Mouse (Mus musculus): ENCODE data around the gene Cftr. TPM values are rescaled to one million over a fixed set of nuclear protein-coding genes. Genes with fewer than 3 reads are reported as not detected.

Cftr gene
- polyA plus RNA-seq, 1 experiment from 2014 or later, result 0.20 TPM

- no peak overlapping the region for H3K9ac ChIP-seq (ENCODE audit: low read length)
- no peaks in the 10 kb centered on the region for H3K36me3 ChIP-seq (ENCODE audit: control insufficient read depth, insufficient read depth)
- no peak overlapping the region for H3K27ac ChIP-seq (ENCODE audit: low read length)
- no peak overlapping the region for H3K4me2 ChIP-seq (ENCODE audit: low read depth, low read length)
- H3K27me3 ChIP-seq (ENCODE audit: control insufficient read depth, insufficient read depth, low read length), result no peaks in the 10 kb centered on the region
- no peak for ATAC-seq (replicated peaks; ENCODE audit: extremely low read depth, insufficient read depth, low FRiP score)
- no peaks in the 10 kb centered on the region for H3K4me1 ChIP-seq (ENCODE audit: control insufficient read depth, insufficient read depth, low read length)
- no peak overlapping the region for H3K4me3 ChIP-seq (ENCODE audit: low read length)
- no peaks in the 10 kb centered on the region for H3K9me3 ChIP-seq (replicated peaks; ENCODE audit: control insufficient read depth, low read length)
Measured at GRCm38 (mm10) chr6:18182903-18183302, 12.4 kb downstream of the Cftr start.

- H3K36me3 ChIP-seq (ENCODE audit: control insufficient read depth, insufficient read depth), result no peaks in the 10 kb centered on the region
- no peak overlapping the region for H3K9ac ChIP-seq (ENCODE audit: low read length)
- no peak for ATAC-seq (replicated peaks; ENCODE audit: extremely low read depth, insufficient read depth, low FRiP score)
- no peaks in the 10 kb centered on the region for H3K9me3 ChIP-seq (replicated peaks; ENCODE audit: control insufficient read depth, low read length)
- H3K27ac ChIP-seq (ENCODE audit: low read length), result no peak overlapping the region
- H3K27me3 ChIP-seq (ENCODE audit: control insufficient read depth, insufficient read depth, low read length), result no peaks in the 10 kb centered on the region
- no peak overlapping the region for H3K4me3 ChIP-seq (ENCODE audit: low read length)
- 40% methylated on average over 1 of the region's 1 CpGs for WGBS
- no peaks in the 10 kb centered on the region for H3K4me1 ChIP-seq (ENCODE audit: control insufficient read depth, insufficient read depth, low read length)
- no peak overlapping the region for H3K4me2 ChIP-seq (ENCODE audit: low read depth, low read length)
Measured at GRCm38 (mm10) chr6:18220691-18221090, 50.2 kb downstream of the Cftr start.

GRCm38 (mm10) chr6:18223206-18223605 is 52.7 kb downstream of the Cftr start:
- H3K9me3 ChIP-seq (replicated peaks; ENCODE audit: control insufficient read depth, low read length), result no peaks in the 10 kb centered on the region
- H3K4me3 ChIP-seq (ENCODE audit: low read length), result no peak overlapping the region
- H3K4me2 ChIP-seq (ENCODE audit: low read depth, low read length), result no peak overlapping the region
- no peak overlapping the region for H3K9ac ChIP-seq (ENCODE audit: low read length)
- no peaks in the 10 kb centered on the region for H3K36me3 ChIP-seq (ENCODE audit: control insufficient read depth, insufficient read depth)
- WGBS, result 91% methylated on average over 4 of the region's 4 CpGs
- no peak for ATAC-seq (replicated peaks; ENCODE audit: extremely low read depth, insufficient read depth, low FRiP score)
- H3K27me3 ChIP-seq (ENCODE audit: control insufficient read depth, insufficient read depth, low read length), result no peaks in the 10 kb centered on the region
- no peak overlapping the region for H3K27ac ChIP-seq (ENCODE audit: low read length)
- H3K4me1 ChIP-seq (ENCODE audit: control insufficient read depth, insufficient read depth, low read length), result no peaks in the 10 kb centered on the region

- Histone ChIP-seq H3K9ac (ENCODE audit: low read length) (no peak overlapping the region), H3K27me3 (ENCODE audit: control insufficient read depth, insufficient read depth, low read length) (no peaks in the 10 kb centered on the region), H3K4me1 (ENCODE audit: control insufficient read depth, insufficient read depth, low read length) (no peaks in the 10 kb centered on the region), H3K9me3 (replicated peaks; ENCODE audit: control insufficient read depth, low read length) (no peaks in the 10 kb centered on the region), H3K27ac (ENCODE audit: low read length) (no peak overlapping the region), H3K4me2 (ENCODE audit: low read depth, low read length) (no peak overlapping the region), H3K36me3 (ENCODE audit: control insufficient read depth, insufficient read depth) (no peaks in the 10 kb centered on the region), H3K4me3 (ENCODE audit: low read length) (no peak overlapping the region)
- WGBS, result 22% methylated on average over 3 of the region's 3 CpGs
- ATAC-seq (replicated peaks; ENCODE audit: extremely low read depth, insufficient read depth, low FRiP score), result no peak
Measured at GRCm38 (mm10) chr6:18225157-18225556, 54.7 kb downstream of the Cftr start.

GRCm38 (mm10) chr6:18246495-18246894 is 76.0 kb downstream of the Cftr start:
- WGBS, result 65% methylated on average over 1 of the region's 1 CpGs
- Histone ChIP-seq H3K4me1 (ENCODE audit: control insufficient read depth, insufficient read depth, low read length) (no peaks in the 10 kb centered on the region), H3K27ac (ENCODE audit: low read length) (no peak overlapping the region), H3K9ac (ENCODE audit: low read length) (no peak overlapping the region), H3K9me3 (replicated peaks; ENCODE audit: control insufficient read depth, low read length) (no peaks in the 10 kb centered on the region), H3K27me3 (ENCODE audit: control insufficient read depth, insufficient read depth, low read length) (no peaks in the 10 kb centered on the region), H3K4me2 (ENCODE audit: low read depth, low read length) (no peak overlapping the region), H3K36me3 (ENCODE audit: control insufficient read depth, insufficient read depth) (no peaks in the 10 kb centered on the region), H3K4me3 (ENCODE audit: low read length) (no peak overlapping the region)
- ATAC-seq (replicated peaks; ENCODE audit: extremely low read depth, insufficient read depth, low FRiP score), result no peak

GRCm38 (mm10) chr6:18247891-18248463 is 77.5 kb downstream of the Cftr start:
- no peaks in the 10 kb centered on the region for H3K27me3 ChIP-seq (ENCODE audit: control insufficient read depth, insufficient read depth, low read length)
- ATAC-seq (replicated peaks; ENCODE audit: extremely low read depth, insufficient read depth, low FRiP score), result no peak
- no peaks in the 10 kb centered on the region for H3K9me3 ChIP-seq (replicated peaks; ENCODE audit: control insufficient read depth, low read length)
- no peaks in the 10 kb centered on the region for H3K36me3 ChIP-seq (ENCODE audit: control insufficient read depth, insufficient read depth)
- H3K4me3 ChIP-seq (ENCODE audit: low read length), result no peak overlapping the region
- H3K27ac ChIP-seq (ENCODE audit: low read length), result no peak overlapping the region
- H3K9ac ChIP-seq (ENCODE audit: low read length), result no peak overlapping the region
- WGBS, result 62% methylated on average over 2 of the region's 2 CpGs
- H3K4me2 ChIP-seq (ENCODE audit: low read depth, low read length), result no peak overlapping the region
- H3K4me1 ChIP-seq (ENCODE audit: control insufficient read depth, insufficient read depth, low read length), result no peaks in the 10 kb centered on the region

GRCm38 (mm10) chr6:18248464-18248863 is 78.0 kb downstream of the Cftr start:
- 44% methylated on average over 4 of the region's 4 CpGs for WGBS
- no peak overlapping the region for H3K4me2 ChIP-seq (ENCODE audit: low read depth, low read length)
- ATAC-seq (replicated peaks; ENCODE audit: extremely low read depth, insufficient read depth, low FRiP score), result no peak
- H3K36me3 ChIP-seq (ENCODE audit: control insufficient read depth, insufficient read depth), result no peaks in the 10 kb centered on the region
- H3K9ac ChIP-seq (ENCODE audit: low read length), result no peak overlapping the region
- H3K4me3 ChIP-seq (ENCODE audit: low read length), result no peak overlapping the region
- no peaks in the 10 kb centered on the region for H3K27me3 ChIP-seq (ENCODE audit: control insufficient read depth, insufficient read depth, low read length)
- H3K27ac ChIP-seq (ENCODE audit: low read length), result no peak overlapping the region
- no peaks in the 10 kb centered on the region for H3K9me3 ChIP-seq (replicated peaks; ENCODE audit: control insufficient read depth, low read length)
- H3K4me1 ChIP-seq (ENCODE audit: control insufficient read depth, insufficient read depth, low read length), result no peaks in the 10 kb centered on the region

- no peak for ATAC-seq (replicated peaks; ENCODE audit: extremely low read depth, insufficient read depth, low FRiP score)
- no peak overlapping the region for H3K9ac ChIP-seq (ENCODE audit: low read length)
- H3K4me2 ChIP-seq (ENCODE audit: low read depth, low read length), result no peak overlapping the region
- no peaks in the 10 kb centered on the region for H3K9me3 ChIP-seq (replicated peaks; ENCODE audit: control insufficient read depth, low read length)
- H3K36me3 ChIP-seq (ENCODE audit: control insufficient read depth, insufficient read depth), result no peaks in the 10 kb centered on the region
- H3K4me3 ChIP-seq (ENCODE audit: low read length), result no peak overlapping the region
- H3K4me1 ChIP-seq (ENCODE audit: control insufficient read depth, insufficient read depth, low read length), result no peaks in the 10 kb centered on the region
- H3K27ac ChIP-seq (ENCODE audit: low read length), result no peak overlapping the region
- no peaks in the 10 kb centered on the region for H3K27me3 ChIP-seq (ENCODE audit: control insufficient read depth, insufficient read depth, low read length)
- 57% methylated on average over 5 of the region's 5 CpGs for WGBS
Measured at GRCm38 (mm10) chr6:18254586-18254985, 84.1 kb downstream of the Cftr start.

- no peak for ATAC-seq (replicated peaks; ENCODE audit: extremely low read depth, insufficient read depth, low FRiP score)
- H3K27me3 ChIP-seq (ENCODE audit: control insufficient read depth, insufficient read depth, low read length), result no peaks in the 10 kb centered on the region
- H3K4me2 ChIP-seq (ENCODE audit: low read depth, low read length), result no peak overlapping the region
- no peak overlapping the region for H3K9ac ChIP-seq (ENCODE audit: low read length)
- H3K4me3 ChIP-seq (ENCODE audit: low read length), result no peak overlapping the region
- WGBS, result 30% methylated on average over 1 of the region's 1 CpGs
- no peaks in the 10 kb centered on the region for H3K4me1 ChIP-seq (ENCODE audit: control insufficient read depth, insufficient read depth, low read length)
- no peaks in the 10 kb centered on the region for H3K9me3 ChIP-seq (replicated peaks; ENCODE audit: control insufficient read depth, low read length)
- no peaks in the 10 kb centered on the region for H3K36me3 ChIP-seq (ENCODE audit: control insufficient read depth, insufficient read depth)
- H3K27ac ChIP-seq (ENCODE audit: low read length), result no peak overlapping the region
Measured at GRCm38 (mm10) chr6:18270983-18271382, 100.5 kb downstream of the Cftr start.

Data from heart, embryonic 16.5 days (tissue).